Mouse (Mus musculus): Measurements from ENCODE around the gene Focad. TPM values are rescaled to one million over a fixed set of nuclear protein-coding genes. Genes with fewer than 3 reads are reported as not detected.

The Focad gene
- polyA plus RNA-seq, 1 experiment from 2014 or later: 6.5 TPM

DNA sequence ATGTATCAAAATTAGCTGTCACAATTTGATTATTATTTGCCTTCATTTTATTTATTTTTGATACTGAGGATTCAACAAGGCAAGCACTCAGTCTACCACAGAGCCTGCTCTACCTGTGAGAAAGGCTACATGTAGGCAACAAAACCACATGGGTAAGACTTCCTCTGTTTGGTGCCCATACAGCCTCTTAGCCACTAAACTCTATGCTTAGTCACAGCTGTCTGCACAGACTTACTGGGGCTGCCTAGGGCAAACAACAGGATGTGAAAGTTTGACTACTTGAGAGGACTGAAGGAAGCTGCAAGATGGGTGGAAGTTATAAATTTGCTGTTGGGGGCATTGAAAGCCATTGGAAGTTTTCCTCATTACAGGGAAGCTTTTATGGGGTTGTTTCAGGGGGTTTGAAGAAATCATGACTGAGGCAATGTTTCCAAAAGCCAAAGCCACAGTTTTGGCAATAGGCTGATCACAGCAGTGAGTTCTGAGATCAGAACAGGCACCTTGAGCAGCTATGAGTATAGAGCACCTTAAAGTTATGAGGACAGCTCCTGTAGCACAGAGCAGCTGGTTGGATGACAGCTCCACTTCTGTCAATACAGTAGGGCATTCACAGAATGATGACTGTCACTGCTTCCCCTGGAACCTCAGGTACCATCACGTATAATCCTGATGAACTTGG lies 355.8 kb downstream of the Focad start:
- H3K4me1 ChIP-seq (replicated peaks; ENCODE audit: control insufficient read depth, insufficient read depth): no peaks in the 10 kb centered on the region
- no peak overlapping the region for H3K9ac ChIP-seq (ENCODE audit: low read length)
- 95% methylated on average over 1 of the region's 1 CpGs for WGBS
- H3K36me3 ChIP-seq (ENCODE audit: control insufficient read depth, insufficient read depth, low read length): no peaks in the 10 kb centered on the region
- no peak overlapping the region for H3K4me3 ChIP-seq (ENCODE audit: low read depth, low read length)
- H3K27ac ChIP-seq (replicated peaks): no peak overlapping the region
- no peaks in the 10 kb centered on the region for H3K9me3 ChIP-seq (ENCODE audit: control insufficient read depth, low read length)
- H3K4me2 ChIP-seq (replicated peaks; ENCODE audit: low read depth): no peak overlapping the region
- no peak for DNase-seq (ENCODE audit: low spot score)
- TF ChIP-seq CTCF (IDR thresholded peaks at IDR 0.05; ENCODE audit: low read depth) (no peak), EP300 (optimal IDR thresholded peaks at IDR 0.05) (no peak)
- H3K27me3 ChIP-seq (ENCODE audit: control insufficient read depth, insufficient read depth, low read length): no peaks in the 10 kb centered on the region
- no peak for ATAC-seq (ENCODE audit: low FRiP score, low TSS enrichment)

DNA sequence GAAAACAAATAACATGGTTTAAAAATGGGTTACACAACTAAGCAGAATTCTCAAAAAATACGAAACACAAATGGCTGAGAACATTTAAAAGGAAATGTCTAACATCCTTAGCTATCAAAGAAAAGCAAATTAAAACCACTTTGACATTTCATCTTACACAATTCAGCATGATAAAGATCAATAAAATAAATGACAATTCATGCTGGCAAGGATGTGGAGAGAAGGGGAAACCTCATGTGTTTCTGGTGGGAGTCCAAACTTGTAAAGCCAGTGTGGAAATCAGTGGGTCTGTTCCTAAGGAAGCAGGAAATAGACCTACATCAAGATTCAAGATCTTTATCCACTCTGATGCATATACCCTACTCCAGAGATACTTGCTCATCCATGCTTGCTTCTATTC lies 363.7 kb downstream of the Focad start:
- DNase-seq (ENCODE audit: low spot score): no peak
- Histone ChIP-seq H3K27me3 (ENCODE audit: control insufficient read depth, insufficient read depth, low read length) (no peaks in the 10 kb centered on the region), H3K4me2 (replicated peaks; ENCODE audit: low read depth) (no peak overlapping the region), H3K36me3 (ENCODE audit: control insufficient read depth, insufficient read depth, low read length) (no peaks in the 10 kb centered on the region), H3K4me3 (ENCODE audit: low read depth, low read length) (no peak overlapping the region), H3K4me1 (replicated peaks; ENCODE audit: control insufficient read depth, insufficient read depth) (no peaks in the 10 kb centered on the region), H3K27ac (replicated peaks) (no peak overlapping the region), H3K9ac (ENCODE audit: low read length) (no peak overlapping the region), H3K9me3 (ENCODE audit: control insufficient read depth, low read length) (no peaks in the 10 kb centered on the region)
- TF ChIP-seq CTCF (IDR thresholded peaks at IDR 0.05; ENCODE audit: low read depth) (no peak), EP300 (optimal IDR thresholded peaks at IDR 0.05) (no peak)
- 82% methylated on average over 1 of the region's 1 CpGs for WGBS
- no peak for ATAC-seq (ENCODE audit: low FRiP score, low TSS enrichment)

DNA sequence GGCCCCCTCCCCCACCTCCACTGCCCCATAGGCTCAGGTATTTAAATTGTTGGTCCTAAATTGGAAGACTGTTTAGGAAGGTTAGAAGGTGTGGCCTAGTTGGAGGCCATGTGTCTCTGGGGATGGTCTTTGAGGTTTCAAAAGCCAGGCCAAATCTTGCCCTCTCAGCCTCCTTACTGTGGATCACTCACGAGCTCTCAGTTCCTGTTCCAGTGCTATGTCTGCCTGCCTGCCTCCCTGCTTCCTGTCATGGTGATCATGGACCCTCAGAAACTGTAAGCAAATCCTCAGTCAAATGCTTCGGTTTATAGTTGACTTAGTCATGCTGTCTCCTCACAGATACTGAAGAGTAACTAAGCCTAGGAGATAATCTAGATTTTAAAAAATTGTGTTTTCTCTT lies 364.2 kb downstream of the Focad start:
- Histone ChIP-seq H3K27ac (replicated peaks) (no peak overlapping the region), H3K9me3 (ENCODE audit: control insufficient read depth, low read length) (no peaks in the 10 kb centered on the region), H3K4me1 (replicated peaks; ENCODE audit: control insufficient read depth, insufficient read depth) (no peaks in the 10 kb centered on the region), H3K4me3 (ENCODE audit: low read depth, low read length) (no peak overlapping the region), H3K9ac (ENCODE audit: low read length) (no peak overlapping the region), H3K27me3 (ENCODE audit: control insufficient read depth, insufficient read depth, low read length) (no peaks in the 10 kb centered on the region), H3K36me3 (ENCODE audit: control insufficient read depth, insufficient read depth, low read length) (no peaks in the 10 kb centered on the region), H3K4me2 (replicated peaks; ENCODE audit: low read depth) (no peak overlapping the region)
- TF ChIP-seq CTCF (IDR thresholded peaks at IDR 0.05; ENCODE audit: low read depth) (no peak), EP300 (optimal IDR thresholded peaks at IDR 0.05) (no peak)
- 67% methylated on average over 2 of the region's 2 CpGs for WGBS
- DNase-seq (ENCODE audit: low spot score) (no peak), ATAC-seq (ENCODE audit: low FRiP score, low TSS enrichment) (no peak)

MicroRNA genes within 50 kb of the gene (microRNA counts, 519-probe panel; counts per million panel counts)
- not detected for microRNA mmu-miR-491

Small RNAs within 50 kb of the gene (microRNA-seq; reads per million reads assigned to microRNA genes)
- not detected for gene Mir491

Other genes with a start within 250 kb of the Focad start
- gene Mllt3, start 61.3 kb upstream of the Focad start, polyA plus RNA-seq (2015; fragmentation: Nextera tagmentation; extraction: Ambion mirVana): 82.5 and 82.9 TPM in 2 replicates